Mouse (Mus musculus) heart, postnatal 14 days (tissue): Measurements from ENCODE around the gene Snrpa. TPM values are rescaled to one million over a fixed set of nuclear protein-coding genes. Genes with fewer than 3 reads are reported as not detected.
A peak's percentile ranks its signal among the peaks of the same experiment; 100 is the strongest.

Experiments
- DNase-seq, 2 experiments: peaks; one replicate each; pipeline ENCODE4 v3.0.0; 2021 to 2022
- intact Hi-C: fragments of 180-260 bp; cut with DNase I; formaldehyde crosslinking; loops from one replicate; pipeline ENCODE4 v1.15.1; 2025
- total RNA-seq, 2 experiments: library from RNA; stranded (reverse); gene quantifications; 2 replicates each; pipeline ENCODE4 v1.2.3; 2021

Snrpa gene
- total RNA-seq, 2 experiments from 2014 or later = 38.9 to 47.7 TPM

DNA sequence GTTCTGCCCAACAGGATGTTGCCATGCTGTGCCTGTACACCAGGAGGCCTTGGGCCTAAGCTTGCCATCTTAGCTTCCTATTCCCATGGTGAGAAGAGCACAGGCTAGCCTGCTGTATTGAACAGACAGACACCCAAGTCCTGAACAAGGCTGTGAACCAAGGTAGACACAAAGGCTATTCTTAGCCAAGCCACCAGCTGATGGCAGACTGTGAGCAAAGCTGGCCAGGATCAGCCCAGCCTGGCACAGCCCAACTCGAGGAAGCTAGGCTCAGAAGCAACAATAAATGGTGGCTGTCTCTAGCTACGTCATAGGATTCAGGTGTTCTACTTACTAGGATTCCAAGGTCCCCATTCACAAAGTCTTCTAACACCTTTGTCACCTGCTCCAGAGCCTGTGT lies 16.6 kb upstream of the Snrpa start:
- intact Hi-C loops = no loop called here
- DNase-seq = no peak

DNA sequence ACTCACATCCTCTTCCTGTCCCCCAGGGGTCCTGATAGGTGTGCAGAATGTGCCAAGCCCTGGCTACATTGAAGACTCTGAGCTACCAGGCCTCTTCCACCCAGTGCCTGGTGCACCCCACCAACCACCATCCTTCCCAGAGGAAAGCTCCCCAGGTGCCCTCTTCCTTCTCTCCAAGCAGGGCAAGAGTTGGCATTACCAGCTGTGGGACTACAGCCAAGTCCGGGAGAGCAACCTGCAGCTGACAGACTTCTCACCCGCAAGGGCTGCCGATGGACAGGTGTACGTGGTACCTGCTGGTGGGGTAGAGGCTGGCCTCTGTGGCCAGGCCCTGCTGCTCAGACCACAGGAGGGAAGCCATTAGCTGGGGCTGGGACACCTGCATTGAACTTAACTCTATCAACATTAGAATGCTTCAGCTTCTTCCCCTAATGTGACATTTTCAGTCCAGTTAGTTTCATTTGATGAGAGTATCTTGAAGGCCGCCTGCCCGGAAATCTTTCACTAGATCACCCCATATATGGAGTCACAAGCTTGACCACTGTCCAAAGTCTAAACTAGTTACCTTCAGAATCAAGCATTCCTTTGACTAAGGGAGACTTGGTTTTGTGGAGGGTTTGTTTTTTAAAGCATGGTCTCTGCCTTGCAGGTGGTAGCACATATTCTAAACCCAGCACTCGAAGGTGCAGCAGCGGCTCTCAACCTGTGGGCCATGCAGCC lies 7.8 kb upstream of the Snrpa start:
- intact Hi-C loops = no loop called here
- DNase-seq = no peak

DNA sequence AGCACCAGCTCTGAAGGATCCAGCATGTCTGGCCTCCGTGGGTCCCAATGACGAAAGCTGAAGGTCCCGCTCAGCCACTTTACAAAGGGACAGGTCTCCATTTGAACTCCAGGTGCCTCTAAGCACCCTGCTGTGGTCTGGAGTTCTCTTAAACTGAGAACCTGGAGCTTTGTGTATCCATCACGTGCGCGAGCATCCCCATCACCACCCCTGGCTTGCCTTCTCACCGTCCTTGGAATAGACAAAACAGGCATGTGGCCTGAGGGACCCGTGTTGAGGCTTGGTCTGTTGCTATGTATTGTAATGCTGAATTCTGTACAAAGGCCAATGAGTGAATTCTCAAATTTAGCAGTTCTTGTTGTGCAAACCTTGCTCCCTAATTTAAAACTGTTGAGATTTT lies 2.7 kb upstream of the Snrpa start:
- intact Hi-C loops = loop anchor here (5.0 kb wide), 1 partner anchor 36 kb away; no protein-coding TSS in a partner anchor
- DNase-seq = no peak

DNA sequence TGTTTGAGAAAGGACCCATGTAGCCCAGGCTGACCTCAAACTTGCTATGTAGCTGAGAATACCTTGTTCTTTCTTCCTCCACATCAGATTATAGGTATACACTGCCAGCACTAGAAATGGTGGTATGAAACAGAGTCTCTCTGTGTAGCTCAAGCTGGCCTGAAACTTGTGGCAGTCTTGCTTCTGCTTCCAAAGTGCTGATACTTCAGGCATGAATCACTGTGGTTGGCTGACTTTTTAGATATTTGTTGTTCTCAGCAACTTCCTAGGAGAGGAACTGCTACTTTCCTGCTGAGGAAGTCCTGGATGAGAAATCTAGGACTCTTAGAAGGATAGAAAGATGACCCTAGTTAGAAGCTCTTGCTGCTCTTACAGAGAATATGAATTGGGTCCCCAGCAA lies 2.3 kb upstream of the Snrpa start:
- intact Hi-C loops = loop anchor here (5.0 kb wide), 1 partner anchor 36 kb away; no protein-coding TSS in a partner anchor
- DNase-seq = no peak

DNA sequence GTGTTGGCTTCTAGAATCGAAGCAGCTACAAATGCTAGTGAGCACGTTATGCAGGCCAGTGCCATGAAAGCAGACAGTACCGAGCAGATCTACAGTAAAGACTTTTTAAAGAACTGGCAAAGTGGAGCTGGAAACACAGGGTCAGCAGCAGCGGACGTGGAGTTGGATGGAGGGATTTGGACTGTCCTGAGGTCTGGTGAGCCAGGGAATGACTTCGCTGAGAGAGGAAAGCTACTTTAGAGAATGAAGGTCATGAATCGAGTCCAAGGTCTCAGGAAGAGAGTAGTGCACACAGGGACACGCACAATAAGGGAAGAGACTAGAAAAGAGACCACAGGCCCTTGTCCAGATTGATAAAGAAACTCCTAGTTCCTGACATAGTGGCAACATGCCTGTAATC lies 1.6 kb upstream of the Snrpa start:
- intact Hi-C loops = loop anchor here (5.0 kb wide), 1 partner anchor 35 kb away; no protein-coding TSS in a partner anchor
- DNase-seq = no peak

DNA sequence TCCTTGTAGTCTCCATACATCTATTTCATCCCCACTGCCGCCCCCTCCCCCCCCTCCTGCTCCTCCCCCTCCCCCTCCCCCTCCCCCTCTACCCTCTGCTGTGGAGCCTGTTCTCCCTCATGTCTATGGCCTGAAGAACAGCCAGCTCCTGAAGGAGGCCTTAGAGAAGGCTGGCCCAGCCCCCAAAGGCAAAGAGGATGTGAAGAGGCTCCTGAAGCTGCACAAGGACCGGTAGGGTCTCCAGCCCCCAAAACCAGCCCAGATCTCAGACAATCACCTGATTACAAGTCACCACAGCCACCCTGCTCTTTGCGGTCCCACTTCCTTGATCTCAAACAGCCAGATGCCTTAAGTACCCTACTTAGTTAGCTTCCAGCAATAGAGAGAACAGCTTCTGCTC lies 1.1 kb upstream of the Snrpa start:
- intact Hi-C loops = loop anchor here (5.0 kb wide), 1 partner anchor 35 kb away; no protein-coding TSS in a partner anchor
- no peak for DNase-seq

DNA sequence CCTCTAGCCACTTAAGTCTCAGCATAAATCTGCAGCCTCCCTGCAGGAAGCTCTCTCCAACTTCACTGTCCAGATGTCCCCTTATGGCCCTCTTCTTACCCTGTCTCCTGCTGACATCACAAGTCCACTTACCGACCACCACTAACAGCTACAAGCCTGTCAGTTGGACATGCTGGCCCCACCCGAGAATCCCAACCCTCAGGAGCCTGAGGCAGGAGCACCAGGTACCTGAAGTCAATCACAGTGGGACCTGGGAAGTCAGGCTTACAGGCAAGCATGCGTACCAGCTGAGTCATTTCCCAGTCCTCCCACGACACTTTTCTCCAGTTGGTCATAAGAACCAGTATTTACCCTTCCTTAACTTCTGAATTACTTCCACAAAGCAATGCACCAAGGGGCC lies 2.3 kb downstream of the Snrpa start:
- no peak for DNase-seq
- intact Hi-C loops = no loop called here

DNA sequence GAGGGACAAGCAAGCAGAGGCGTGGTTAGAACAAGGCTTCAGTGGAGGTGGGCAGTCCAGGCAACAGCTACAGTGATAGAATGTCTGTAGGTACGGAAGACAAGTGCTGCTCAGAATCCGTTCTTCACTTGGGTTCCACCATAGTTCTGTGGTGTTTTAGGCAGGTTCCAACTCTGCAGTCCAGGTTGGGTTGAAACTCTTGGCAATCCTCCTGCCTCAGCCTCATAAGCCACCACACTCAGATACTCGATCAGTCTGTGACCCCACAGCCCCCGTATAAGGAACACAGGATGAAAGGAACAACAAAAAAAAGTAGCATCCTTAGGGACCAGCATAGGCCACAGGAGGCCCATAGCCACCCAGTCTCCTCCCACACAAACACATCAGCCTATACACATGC lies 3.6 kb downstream of the Snrpa start:
- no peak for DNase-seq
- intact Hi-C loops = no loop called here

DNA sequence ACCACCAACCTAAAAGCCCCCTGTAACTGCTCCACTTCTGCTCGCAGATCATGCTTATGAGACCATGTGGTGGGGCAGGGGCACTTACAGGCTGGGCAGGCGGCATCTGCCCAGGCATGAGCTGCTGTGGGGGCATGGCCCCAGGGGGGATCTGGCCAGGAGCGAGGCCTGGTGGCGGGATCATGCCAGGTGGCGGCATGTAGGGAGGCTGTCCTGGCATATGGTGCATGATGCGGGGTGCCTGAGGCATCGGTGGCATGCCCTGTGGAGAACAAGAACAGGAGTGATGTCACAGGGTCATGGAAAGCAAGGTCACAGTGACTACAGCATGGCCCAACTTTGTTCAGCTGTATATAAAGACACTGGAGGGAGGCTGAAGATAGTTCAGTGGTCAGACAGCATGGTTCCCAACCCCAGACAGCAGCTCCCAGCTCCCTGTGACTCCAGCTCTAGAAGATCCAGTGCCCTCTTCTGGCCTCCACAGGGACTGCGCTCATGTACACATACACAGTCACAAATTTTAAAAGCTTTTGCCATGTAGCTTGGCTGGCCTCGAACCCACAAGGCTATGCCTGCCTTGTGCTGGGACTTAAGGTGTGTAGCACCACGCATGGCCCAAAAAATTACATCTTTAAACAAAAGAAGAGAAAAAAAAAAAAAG lies 6.7 kb downstream of the Snrpa start:
- intact Hi-C loops = no loop called here
- DNase-seq = no peak

DNA sequence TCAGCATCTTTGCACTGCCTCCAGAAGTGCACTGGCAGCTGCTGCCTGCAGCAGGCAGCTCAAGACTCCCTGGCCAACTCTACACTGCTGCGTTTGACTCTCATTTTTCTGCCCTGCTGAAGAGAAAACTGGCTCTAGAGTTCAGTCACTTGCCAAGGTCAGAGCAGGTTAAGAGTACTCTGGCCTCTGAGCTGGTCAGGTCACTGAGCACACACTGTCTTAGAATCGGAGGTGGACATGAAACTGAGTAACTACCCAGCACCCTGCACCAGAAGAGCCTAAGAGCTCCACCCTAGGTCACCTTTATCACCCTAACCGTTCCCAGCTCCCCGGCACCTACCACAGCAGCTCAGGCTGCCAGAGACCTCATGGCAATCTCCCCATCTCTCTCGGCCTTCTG lies 10.1 kb downstream of the Snrpa start:
- intact Hi-C loops = no loop called here
- DNase-seq = no peak

DNA sequence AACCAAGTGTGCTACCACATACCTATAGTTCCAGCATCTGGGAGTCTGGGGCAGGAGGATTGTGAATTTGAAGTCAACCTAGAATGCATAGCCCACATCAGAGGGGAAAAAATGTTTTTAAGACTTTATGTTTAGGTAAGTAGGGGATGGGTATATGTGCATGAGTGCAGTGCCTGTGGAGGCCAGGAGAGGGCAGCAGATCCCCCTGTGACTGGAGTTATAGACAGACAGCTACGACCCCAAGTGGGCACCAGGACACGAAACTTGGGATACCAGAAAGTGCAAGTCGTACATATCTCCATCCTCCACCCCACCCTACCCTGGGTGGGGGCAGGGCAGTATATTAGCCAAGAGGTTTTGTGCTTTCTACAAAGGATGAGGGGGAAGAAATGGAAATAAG lies 11.1 kb downstream of the Snrpa start:
- intact Hi-C loops = no loop called here
- DNase-seq = no peak

DNA sequence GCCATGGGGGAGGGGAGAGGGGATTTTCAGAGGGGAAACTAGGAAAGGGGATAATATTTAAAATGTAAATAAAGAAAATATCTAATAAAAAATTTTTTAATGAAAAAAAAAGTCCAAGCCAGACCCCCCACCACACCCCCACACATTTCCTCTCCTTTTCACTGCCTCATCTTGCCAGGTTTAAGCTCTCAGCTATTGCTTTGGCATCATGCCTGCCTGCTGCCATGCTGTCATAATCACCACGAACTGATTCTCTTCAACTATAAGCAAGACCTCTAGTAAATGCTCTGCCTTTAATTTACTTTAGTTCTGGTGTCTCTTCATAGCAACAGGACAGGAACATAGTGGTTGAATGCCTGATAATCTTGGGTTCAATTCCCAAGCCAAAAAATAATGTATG lies 13.6 kb downstream of the Snrpa start:
- intact Hi-C loops = no loop called here
- DNase-seq = no peak

DNA sequence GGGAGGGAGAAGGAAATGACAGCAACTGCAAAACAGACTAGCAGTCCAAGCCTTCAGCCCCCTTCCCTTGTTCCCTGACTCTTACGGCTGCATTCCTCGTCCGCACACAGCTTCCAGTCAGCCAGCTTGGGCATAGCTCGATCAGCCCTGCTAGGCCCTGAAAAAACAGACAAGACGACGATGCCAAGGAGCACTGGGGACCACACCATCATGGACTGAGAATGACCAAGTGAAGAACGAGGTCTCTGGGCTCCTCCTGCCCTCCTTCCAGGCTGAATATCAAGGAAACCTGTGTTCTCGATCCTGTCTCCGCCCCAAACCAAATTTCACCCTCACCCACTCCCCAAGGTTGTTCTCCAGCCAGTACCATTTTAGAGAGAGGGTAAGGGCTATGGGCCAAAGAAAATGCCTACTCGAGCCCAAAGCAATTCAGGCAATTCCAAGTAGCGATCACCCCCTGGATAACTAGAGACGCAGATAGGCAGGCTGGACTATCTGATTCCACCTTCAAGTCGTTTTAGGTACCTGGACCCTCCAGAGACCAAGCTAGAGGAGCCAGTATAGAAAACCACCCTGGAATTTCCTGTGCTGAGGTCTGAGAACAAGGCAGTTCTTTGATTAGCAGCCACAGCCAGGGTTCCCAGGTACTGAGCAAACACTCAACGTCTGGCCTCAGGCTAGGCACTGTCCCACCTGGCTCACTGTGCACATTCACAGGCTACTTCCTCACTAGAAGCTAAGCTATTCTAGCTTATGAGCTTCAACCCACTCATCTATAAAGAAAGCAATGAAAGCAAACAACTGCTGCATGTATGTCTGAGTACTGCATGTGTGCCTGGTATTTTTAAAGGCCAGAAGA lies 15.0 kb downstream of the Snrpa start, which contains the start of the genes Gm21983 and Mia:
Gene Gm21983, minus strand, starts transcription at position 250 of the 859 bp plus-strand sequence.
Gene Mia, minus strand, starts transcription at position 321 of the 859 bp plus-strand sequence.
- intact Hi-C loops = no loop called here
- DNase-seq = no peak

DNA sequence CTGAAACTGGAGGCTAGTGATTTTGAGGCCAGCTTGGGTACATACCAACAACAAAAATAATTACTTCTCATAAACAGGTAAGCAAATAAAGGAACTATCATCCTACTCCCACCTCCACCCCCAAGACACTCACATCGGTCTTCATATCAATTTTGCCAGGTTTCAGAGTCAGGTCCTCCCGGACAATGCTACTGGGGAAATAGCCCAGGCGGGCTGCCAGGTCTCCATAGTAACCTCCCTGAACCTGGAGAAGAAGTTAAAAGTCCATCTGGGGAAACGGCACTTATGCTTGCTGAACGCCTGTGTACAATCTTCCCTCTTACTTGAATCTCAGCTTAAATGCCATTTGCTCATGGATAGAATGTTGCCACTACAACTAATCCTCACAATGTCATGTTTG lies 16.0 kb downstream of the Snrpa start:
- intact Hi-C loops = no loop called here
- peak; percentile 70 to 71 for DNase-seq

DNA sequence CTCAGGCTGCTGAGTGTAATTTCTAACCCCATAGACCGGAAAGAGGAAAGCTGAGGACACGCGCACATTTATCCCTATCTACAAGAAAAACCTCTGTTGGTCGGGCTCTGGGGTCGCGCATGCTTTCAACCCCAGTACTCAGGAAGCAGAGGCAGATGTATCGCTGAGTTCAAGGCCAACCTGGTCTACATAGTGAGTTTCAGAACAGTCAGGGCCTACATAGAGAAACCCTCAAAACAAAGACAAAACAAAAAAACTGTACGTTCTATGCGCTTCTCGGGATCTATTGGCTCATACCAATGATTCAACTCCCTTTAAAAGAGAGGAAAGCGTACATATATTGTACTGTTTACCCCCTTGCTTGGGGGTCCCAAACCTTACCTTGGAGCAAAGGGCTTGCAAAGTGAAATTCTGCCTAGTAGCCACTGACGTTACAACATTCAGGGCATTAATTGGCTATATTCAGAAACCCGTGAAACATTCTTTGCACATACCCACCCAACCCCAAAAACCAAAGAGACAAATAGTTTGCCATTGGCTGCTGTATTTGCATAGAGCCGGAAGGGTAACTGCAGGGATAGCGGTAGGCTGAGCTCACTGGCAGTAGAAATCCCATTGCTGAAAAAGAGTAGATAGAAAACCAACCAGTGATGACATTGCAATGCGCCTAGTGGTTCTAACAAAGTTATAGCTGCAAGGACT lies 16.7 kb downstream of the Snrpa start:
- DNase-seq = no peak
- intact Hi-C loops = loop anchor here (1.0 to 2.0 kb wide), 2 partner anchors 12 to 17 kb away; no protein-coding TSS in a partner anchor

DNA sequence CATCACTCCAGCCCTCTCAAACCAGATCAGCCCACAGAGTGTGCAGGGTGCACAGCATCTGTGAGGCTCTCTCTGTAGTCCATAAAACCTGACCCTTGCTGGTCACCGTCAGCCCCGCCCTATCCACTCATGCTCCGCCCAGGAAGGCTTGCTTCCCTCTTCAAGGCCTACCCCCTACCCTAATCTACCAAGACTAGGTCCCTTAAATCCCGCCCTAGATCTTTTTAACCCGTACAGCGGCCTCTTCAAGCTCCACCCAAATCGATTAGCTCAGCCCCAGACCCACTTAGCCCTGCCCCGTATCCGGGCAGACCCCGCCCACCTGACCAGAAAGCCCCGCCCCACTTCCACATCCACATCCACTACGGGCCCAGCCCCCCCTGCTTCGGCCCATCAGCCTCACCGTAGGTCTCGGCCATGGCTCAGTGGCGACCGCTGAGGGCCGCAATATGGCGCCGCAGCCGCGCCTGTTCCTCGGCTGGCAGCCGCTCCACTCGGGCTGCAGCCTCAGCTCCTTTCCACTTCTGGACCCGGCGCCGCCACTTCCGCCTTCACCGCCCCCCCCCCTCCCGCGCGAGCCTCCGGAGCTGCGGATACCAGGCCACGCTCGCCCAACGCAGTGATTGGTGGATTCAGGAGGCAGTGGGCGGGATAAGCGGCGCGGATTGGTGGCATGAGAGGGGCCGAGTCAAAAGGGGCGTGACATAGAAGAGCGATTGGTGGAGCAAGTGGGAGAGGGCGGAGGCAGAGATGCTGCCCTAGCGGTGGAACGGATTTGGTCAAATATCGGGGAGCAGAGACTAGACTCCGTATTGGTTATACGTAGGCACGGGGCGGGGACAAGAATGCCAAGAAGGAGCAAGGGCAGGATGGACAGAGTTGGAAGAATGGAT lies 17.5 kb downstream of the Snrpa start, which contains the start of gene Rab4b:
Gene Rab4b, minus strand, starts transcription at position 573 of the 893 bp plus-strand sequence.
- intact Hi-C loops = loop anchor here (1.0 to 2.0 kb wide), 2 partner anchors 11 to 16 kb away; no protein-coding TSS in a partner anchor
- peak; percentile 98 for DNase-seq

DNA sequence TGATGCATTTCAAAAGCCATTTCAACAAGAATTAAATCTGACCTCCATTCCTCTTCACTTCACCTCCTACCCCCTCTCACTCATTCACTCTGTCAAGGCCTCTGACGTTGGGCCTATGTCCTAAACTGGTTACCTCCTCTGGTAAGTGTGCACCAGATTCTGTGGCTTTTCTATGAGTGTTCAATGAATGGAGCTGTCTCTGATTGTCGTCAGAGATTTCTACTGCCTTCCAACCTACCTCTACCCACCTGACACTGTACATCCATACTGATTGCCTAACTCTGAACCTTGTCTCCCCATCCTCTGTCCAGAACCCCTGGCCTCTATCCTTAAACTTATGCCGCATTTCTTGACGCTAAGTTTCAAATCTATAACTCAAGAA lies 18.1 kb downstream of the Snrpa start:
- intact Hi-C loops = loop anchor here (2.0 kb wide), 1 partner anchor 15 kb away; no protein-coding TSS in a partner anchor
- DNase-seq = no peak

DNA sequence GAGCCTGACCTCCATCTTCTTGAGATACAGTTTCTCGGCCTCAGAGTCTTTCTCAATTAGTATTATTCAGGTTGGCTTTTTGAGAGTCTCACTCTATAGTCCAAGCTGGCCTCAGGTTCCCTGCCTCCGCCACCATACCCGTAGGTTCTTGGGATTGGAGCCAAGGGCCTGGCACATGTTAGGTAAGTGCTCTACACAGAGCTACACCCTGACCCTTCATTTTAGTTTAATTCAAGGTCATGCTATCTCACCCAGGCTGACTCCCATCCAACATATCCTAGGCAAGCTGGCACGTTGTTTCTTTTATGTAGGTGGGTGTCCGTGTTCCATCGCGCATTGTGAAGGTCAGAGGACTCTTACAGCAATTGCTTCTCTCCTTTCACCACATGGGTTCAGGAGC lies 21.2 kb downstream of the Snrpa start:
- no peak for DNase-seq
- intact Hi-C loops = no loop called here

DNA sequence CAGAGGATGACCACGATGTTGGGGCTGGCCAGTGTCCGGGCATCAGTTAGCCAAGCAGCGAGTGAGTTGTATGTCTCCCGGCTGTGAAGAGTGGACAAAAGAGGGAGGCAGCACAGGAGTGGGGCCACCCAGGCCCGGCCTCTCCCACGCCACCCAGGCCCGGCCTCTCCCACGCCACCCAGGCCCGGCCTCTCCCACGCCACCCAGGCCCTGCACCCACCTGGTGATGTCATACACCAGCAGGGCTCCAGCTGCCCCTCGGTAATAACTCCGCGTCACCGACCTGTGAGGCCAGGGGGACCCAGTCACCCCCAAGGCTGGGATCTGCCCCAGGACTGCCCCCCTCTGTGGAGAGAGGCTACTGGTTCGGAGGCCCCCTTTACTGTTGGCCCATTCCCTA lies 21.6 kb downstream of the Snrpa start:
- intact Hi-C loops = no loop called here
- no peak for DNase-seq
